Mouse (Mus musculus): ENCODE data around the gene Tmem131.

The Tmem131 gene

DNA sequence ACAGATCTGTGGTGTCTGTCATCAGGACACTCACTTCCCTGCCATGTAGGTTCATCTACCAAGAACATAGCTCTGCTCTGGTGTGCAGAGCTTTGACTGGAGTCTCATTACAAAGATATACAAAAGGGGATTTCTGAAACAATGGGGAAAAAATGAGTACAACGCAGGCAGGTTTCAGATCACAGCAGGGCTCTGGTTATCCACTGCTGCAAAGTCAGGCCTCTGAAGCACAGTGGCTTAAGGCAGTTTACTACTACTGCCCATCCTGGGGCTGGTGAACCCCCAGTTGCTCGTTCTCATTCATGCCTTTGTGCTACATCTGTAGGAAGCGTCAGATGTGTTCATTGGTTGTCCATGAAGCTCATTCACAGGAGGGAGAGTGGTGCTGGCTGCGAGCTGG, 57.0 kb downstream of the Tmem131 start:
- DNase-seq (ENCODE audit: low spot score in 2 of 2), result no peak

- no peak for DNase-seq (ENCODE audit: low spot score in 2 of 2)
These were observed 58.9 kb downstream of the Tmem131 start for GRCm38 (mm10) chr1:36884536-36884935.

- no peak for DNase-seq (ENCODE audit: low spot score in 2 of 2)
These were observed 59.7 kb downstream of the Tmem131 start for GRCm38 (mm10) chr1:36883805-36884204.

DNA sequence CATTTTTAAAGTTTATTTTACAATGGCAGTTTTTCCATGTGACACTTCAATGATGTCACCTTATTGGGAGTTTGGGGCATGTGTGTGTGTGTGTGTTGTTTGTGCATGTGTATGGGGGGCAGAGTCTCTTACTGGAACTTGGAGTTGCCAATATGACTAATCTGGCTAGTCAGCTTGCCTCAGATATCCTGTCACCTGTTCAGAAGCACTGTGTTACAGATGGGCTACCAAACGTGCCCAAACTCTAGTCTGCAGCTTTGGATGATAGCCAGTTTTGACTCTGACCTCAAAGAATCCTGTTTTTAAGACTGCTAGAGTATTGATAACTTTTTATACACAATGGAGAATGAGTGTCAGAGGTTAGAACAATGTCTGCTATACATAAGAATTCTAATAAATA, 64.3 kb downstream of the Tmem131 start:
- no peak for DNase-seq (ENCODE audit: low spot score in 2 of 2)

- DNase-seq (ENCODE audit: low spot score in 2 of 2), result no peak
These were observed 66.3 kb downstream of the Tmem131 start for GRCm38 (mm10) chr1:36877126-36877525.

DNA sequence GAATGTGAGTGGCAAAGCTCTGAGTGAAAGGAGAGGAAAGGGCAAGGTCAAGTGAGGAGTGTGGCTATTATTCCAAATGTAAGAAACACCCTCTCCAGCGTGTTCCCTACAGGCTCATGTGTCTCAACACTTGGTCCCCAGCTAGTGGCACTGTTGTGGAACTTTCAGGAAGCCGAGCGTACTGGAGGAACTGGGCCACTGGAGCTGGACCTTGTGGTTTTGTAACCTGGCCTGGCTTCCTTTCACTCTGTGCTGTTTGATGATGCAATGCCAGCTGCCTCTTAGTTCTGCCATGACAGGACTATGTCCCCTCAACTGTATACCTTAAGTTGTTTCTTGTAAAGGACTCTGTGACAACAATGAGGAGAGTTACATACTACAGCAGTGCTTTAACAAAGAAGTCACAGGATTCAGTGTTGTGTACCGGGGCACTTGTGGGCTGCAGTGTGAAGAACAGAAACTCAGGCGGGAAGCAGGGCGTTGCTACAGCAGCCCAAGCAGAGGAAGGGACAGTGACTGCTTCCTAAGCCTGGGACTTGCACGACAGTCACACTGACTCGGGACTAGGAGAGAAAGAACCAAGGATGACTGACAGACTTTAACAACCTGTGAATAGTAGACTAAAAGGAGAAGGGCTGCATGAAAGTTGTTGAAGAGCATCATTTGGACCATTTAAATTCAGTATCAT, 68.4 kb downstream of the Tmem131 start:
- no peak for DNase-seq (ENCODE audit: low spot score in 2 of 2)

DNA sequence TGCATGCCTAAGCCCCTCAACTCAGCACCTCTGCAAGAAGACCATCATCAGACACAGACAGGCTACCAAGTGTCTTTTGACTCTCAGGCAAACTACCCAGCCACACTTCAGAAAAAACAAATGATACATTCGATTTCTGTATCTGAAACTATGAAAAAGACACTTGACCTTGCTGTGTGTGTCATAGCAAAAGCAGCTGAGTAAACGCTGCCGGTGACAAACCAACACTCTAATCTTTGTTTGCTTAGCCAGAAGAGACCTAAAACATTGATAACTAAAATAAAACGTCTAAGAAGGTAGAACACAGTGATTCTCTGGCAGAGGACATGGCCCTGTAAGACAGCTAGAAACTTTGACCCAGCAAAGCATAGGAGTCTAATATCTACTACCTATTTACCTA, 72.2 kb downstream of the Tmem131 start:
- DNase-seq (ENCODE audit: low spot score in 2 of 2), result no peak

- no peak for DNase-seq (ENCODE audit: low spot score in 2 of 2)
These were observed 72.9 kb downstream of the Tmem131 start for GRCm38 (mm10) chr1:36870518-36870917.

DNA sequence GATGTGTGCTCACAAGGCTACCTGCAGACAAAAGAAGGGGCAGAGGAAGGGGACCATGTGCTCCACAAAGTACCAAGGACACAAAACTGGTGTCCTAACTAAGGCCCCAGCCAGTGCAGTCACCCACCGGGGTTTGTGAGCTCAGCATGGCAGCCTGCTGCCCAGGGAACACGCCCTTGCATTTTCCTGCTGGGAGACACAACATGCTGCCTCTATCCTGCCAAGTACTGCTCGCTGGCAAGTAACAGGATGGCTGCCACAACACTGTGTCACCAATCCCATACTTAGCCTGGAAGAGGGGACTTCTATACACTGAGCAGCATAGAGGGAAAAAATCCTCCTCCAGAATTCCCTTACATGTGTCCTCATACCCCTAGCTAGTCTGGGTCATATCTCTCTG, 78.7 kb downstream of the Tmem131 start:
- DNase-seq (ENCODE audit: low spot score in 2 of 2), result no peak

DNA sequence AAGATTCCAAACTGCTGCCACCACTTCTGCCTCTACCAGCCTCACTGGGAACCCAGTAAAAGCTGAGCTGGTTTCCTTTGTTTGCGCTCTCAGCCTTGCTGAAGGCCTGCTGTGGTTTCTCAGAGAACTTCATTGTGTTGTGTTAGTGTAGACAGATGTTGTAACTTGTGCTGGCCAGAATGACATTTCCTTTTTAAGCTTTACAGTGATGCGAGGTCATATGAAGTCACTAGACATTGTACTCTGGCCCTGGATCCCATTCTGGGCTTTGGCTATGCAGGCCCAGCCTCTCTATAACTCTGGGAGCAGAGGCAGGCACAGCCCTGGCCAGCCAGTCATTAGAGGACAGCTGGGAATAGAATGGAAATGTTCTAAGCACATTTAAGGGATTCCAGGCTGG, 81.7 kb downstream of the Tmem131 start:
- no peak for DNase-seq (ENCODE audit: low spot score in 2 of 2)

DNA sequence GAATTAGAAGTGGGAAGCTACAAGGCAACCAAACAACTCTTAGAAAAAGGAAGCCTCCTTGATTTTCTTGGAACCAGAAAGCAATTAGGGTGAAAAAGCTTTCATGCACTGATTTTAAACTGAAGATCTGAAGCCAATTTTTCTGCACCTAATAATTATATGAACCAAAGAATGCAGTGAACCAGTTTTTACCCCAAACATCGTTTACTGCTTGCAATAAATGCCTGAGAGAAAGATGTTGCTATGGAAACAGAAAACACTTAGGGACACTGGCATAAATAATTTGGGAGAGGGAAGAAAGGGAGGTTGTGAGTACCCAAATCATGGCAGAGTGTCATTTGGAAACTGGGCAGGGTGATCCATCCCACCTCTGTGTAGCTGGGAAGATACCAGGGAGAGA, 82.6 kb downstream of the Tmem131 start:
- DNase-seq (ENCODE audit: low spot score in 2 of 2), result no peak

DNA sequence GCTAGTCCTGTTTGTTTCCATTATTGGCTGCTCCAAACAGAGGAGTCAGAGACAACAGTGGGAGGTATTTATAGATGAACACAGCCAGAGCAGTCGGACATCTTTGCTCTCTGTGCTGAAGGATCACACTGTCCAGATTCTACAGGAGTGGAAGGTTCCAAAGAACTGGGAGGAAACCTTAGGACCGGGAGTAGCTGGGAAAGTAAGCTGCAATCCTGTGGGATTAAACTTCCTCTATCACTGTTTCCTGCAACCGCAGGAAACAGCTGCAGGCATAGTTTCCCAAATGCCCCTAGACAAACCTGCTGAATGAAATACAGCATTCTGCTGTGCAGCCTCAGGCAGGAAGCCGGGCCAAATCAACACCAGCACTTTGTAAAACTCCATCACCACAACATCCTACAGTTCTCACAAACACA, 83.0 kb downstream of the Tmem131 start:
- no peak for DNase-seq (ENCODE audit: low spot score in 2 of 2)

- no peak for DNase-seq (ENCODE audit: low spot score in 2 of 2)
These were observed 86.4 kb downstream of the Tmem131 start for GRCm38 (mm10) chr1:36857081-36857480.

DNA sequence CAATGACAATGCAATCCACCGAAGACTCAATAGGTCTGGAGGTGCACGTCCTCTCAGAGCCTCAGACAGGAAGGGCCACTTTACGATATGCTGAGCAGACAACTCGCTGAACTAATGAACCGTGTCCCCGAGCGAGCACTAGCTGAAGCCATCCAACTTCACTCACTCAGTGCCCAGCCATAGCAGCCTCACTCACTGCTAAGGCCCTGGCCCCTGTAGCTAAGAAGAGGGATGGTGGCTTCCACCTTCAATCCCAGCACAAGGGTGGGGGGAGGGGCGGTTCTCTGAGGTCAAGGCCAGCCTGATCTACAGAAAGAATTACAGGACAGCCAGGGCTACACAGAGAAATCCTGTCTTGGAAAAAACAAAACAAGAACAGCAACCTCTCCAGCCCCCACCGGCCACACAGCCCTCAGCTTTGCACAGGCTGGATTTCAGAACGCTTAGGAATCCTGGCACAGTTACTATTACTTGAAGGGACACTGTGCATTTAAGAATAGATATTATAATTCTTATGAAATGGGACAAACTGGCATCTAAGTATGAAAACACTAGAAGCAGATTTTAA, 89.2 kb downstream of the Tmem131 start:
- DNase-seq (ENCODE audit: low spot score in 2 of 2), result no peak

- no peak for DNase-seq (ENCODE audit: low spot score in 2 of 2)
These were observed 91.4 kb downstream of the Tmem131 start for GRCm38 (mm10) chr1:36852085-36852484.

- DNase-seq (ENCODE audit: low spot score in 2 of 2), result no peak
These were observed 92.1 kb downstream of the Tmem131 start for GRCm38 (mm10) chr1:36851392-36851791.

DNA sequence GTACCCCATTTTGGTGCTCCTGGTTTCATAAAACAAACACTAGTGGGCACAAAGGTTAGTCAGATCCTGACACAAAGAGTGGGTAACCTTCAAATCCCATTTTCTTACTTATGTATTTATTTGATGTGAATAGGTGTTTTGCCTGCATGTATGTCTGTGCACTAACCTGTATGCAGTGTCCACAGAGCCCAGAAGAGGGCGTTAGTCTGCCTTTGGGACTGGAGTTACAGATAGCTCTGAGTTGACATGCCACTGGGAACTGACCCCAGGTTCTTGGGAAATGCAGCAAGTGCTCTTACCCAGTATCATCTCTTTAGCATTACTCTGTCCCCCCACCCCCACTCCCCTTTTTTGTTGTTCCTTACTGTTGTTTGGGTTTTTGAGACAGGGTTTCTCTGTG, 95.4 kb downstream of the Tmem131 start:
- DNase-seq (ENCODE audit: low spot score in 2 of 2), result no peak

- DNase-seq (ENCODE audit: low spot score in 2 of 2), result no peak
These were observed 96.2 kb downstream of the Tmem131 start for GRCm38 (mm10) chr1:36847276-36847675.

DNA sequence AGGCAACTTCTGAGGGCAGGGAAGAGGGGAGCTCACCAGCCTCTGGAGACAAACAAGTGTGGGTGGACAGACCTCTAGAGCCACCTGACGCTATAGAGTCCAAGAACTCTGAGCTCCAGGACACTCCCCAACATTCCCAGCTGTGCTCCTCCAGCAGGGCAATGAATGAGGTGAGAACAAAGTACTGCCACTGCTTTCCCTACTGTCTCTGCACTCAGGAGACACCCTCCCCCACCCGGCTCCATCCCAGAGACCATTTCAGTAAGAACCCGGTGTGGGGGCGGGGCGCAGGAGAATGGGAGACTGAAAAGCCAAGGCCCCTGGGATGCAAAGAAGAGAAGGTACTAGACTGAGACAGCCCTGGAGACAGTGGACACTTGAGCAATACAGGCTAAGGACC, 98.4 kb downstream of the Tmem131 start:
- DNase-seq (ENCODE audit: low spot score in 2 of 2), result no peak

DNA sequence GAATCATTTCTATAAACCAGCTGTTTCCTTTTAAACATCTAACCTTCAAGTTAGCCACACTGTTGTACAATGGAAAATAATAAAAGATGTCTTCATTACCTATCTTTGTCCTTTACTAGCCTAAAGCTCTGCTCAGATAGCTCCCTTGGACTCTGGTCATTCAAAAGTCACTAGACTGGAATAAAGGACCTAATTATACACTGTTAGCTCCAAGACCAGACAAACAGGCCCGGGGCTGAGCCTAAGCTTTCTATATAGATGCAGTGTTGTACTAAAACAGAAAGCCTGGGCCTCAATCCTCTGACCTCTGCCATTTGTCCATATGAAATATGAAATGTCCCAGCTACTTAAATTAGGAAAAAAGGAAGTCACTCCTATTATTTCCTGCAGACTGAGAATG, 101.7 kb downstream of the Tmem131 start:
- DNase-seq (ENCODE audit: low spot score in 2 of 2), result no peak

GRCm38 (mm10) chr1:36840959-36841358, 102.5 kb downstream of the Tmem131 start:
- DNase-seq (ENCODE audit: low spot score in 2 of 2), result no peak

GRCm38 (mm10) chr1:36839858-36840257, 103.6 kb downstream of the Tmem131 start:
- no peak for DNase-seq (ENCODE audit: low spot score in 2 of 2)

DNA sequence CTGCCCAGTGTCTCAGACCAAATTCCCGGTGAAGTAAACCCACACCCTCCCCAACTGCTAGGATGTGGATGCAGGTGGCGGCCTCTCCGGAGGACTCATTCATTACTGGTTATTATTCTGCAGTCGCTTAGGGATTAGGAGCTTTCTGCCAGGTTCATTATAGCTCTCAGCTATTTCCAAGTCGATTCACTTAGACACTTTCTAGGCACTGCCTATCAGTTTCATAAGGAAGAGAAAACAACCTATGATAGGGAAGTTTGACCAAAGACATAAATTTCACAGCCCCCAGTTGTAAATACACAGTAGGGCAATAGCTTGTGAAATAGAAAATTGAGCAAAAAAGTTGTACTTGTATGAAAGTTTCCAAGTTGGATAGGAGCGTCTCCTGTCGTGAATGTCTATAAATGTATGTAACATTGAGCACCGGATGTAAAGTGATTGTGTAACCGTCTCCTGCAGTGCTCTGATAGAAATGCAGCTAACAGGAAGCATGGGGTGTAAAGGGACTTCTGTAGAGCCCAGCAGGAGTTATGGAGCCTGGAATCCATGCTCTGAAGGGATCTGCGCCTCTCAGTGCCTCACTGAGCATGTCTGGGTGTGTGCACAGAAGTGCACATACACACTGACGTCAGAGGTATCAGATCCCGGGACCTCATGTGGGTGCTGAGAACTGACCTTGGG, 107.1 kb downstream of the Tmem131 start:
- no peak for DNase-seq (ENCODE audit: low spot score in 2 of 2)

Measured in cerebellum, postnatal 4 days (tissue).